Mouse (Mus musculus): Measurements from ENCODE around the gene Rdx. TPM values are rescaled to one million over a fixed set of nuclear protein-coding genes. Genes with fewer than 3 reads are reported as not detected.

The Rdx gene
- polyA plus RNA-seq, 1 experiment from 2014 or later = 52.8 TPM

GRCm38 (mm10) chr9:52098600-52098999, 51.6 kb downstream of the Rdx start:
- Histone ChIP-seq H3K4me1 (ENCODE audit: control insufficient read depth, insufficient read depth, low read length) (peaks cover 8% of the 10 kb centered on the region; the same call in 1 of the 2 replicates), H3K27ac (ENCODE audit: low read length) (no peak overlapping the region), H3K9ac (ENCODE audit: low read depth, low read length) (no peak overlapping the region), H3K9me3 (ENCODE audit: control insufficient read depth, low read length) (no peaks in the 10 kb centered on the region), H3K4me3 (ENCODE audit: low read length) (no peak overlapping the region), H3K27me3 (replicated peaks; ENCODE audit: control insufficient read depth, insufficient read depth, low read length) (peaks cover 6% of the 10 kb centered on the region; the same call in 1 of the 2 replicates), H3K4me2 (ENCODE audit: low read depth, low read length) (no peak overlapping the region), H3K36me3 (ENCODE audit: control insufficient read depth, insufficient read depth, low read length) (no peaks in the 10 kb centered on the region)
- ATAC-seq = peak; percentile 38
- WGBS = under 1% methylated on average over 7 of the region's 7 CpGs

- 83% methylated on average over 14 of the region's 14 CpGs for WGBS
- H3K4me1 ChIP-seq (ENCODE audit: control insufficient read depth, insufficient read depth, low read length) = peaks cover 14% of the 10 kb centered on the region; the same call in 1 of the 2 replicates
Observed at GRCm38 (mm10) chr9:52100426-52100825, 53.5 kb downstream of the Rdx start.

GRCm38 (mm10) chr9:52102060-52102844, 55.3 kb downstream of the Rdx start:
- Histone ChIP-seq H3K4me2 (ENCODE audit: low read depth, low read length) (no peak overlapping the region), H3K36me3 (ENCODE audit: control insufficient read depth, insufficient read depth, low read length) (no peaks in the 10 kb centered on the region), H3K27ac (ENCODE audit: low read length) (no peak overlapping the region), H3K4me1 (ENCODE audit: control insufficient read depth, insufficient read depth, low read length) (peaks cover 14% of the 10 kb centered on the region; the same call in 1 of the 2 replicates), H3K9me3 (ENCODE audit: control insufficient read depth, low read length) (no peaks in the 10 kb centered on the region), H3K4me3 (ENCODE audit: low read length) (no peak overlapping the region), H3K9ac (ENCODE audit: low read depth, low read length) (no peak overlapping the region), H3K27me3 (replicated peaks; ENCODE audit: control insufficient read depth, insufficient read depth, low read length) (peaks cover 14% of the 10 kb centered on the region; the same call in 1 of the 2 replicates)
- ATAC-seq = peak; percentile 15; the same call in 1 of the 2 replicates
- WGBS = 67% methylated on average over 13 of the region's 13 CpGs

More at GRCm38 (mm10) chr9:52100426-52100825, 53.5 kb downstream of the Rdx start:
- H3K36me3 ChIP-seq (ENCODE audit: control insufficient read depth, insufficient read depth, low read length) = no peaks in the 10 kb centered on the region
- no peaks in the 10 kb centered on the region for H3K9me3 ChIP-seq (ENCODE audit: control insufficient read depth, low read length)
- H3K4me2 ChIP-seq (ENCODE audit: low read depth, low read length) = no peak overlapping the region
- no peak overlapping the region for H3K9ac ChIP-seq (ENCODE audit: low read depth, low read length)
- no peak for ATAC-seq
- peaks cover 11% of the 10 kb centered on the region; the same call in 1 of the 2 replicates for H3K27me3 ChIP-seq (replicated peaks; ENCODE audit: control insufficient read depth, insufficient read depth, low read length)
- H3K4me3 ChIP-seq (ENCODE audit: low read length) = no peak overlapping the region
- no peak overlapping the region for H3K27ac ChIP-seq (ENCODE audit: low read length)

- Histone ChIP-seq H3K36me3 (ENCODE audit: control insufficient read depth, insufficient read depth, low read length) (no peaks in the 10 kb centered on the region), H3K27ac (ENCODE audit: low read length) (no peak overlapping the region), H3K27me3 (replicated peaks; ENCODE audit: control insufficient read depth, insufficient read depth, low read length) (peaks cover 14% of the 10 kb centered on the region), H3K9ac (ENCODE audit: low read depth, low read length) (no peak overlapping the region), H3K4me3 (ENCODE audit: low read length) (no peak overlapping the region), H3K4me1 (ENCODE audit: control insufficient read depth, insufficient read depth, low read length) (peaks cover 14% of the 10 kb centered on the region; the same call in 1 of the 2 replicates), H3K4me2 (ENCODE audit: low read depth, low read length) (no peak overlapping the region), H3K9me3 (ENCODE audit: control insufficient read depth, low read length) (no peaks in the 10 kb centered on the region)
- peak; percentile 80 for ATAC-seq
- 49% methylated on average over 9 of the region's 9 CpGs for WGBS
Observed at GRCm38 (mm10) chr9:52103448-52104224, 56.7 kb downstream of the Rdx start.

- no peak for ATAC-seq
- peaks cover 14% of the 10 kb centered on the region for H3K27me3 ChIP-seq (replicated peaks; ENCODE audit: control insufficient read depth, insufficient read depth, low read length)
- no peaks in the 10 kb centered on the region for H3K9me3 ChIP-seq (ENCODE audit: control insufficient read depth, low read length)
- no peak overlapping the region for H3K27ac ChIP-seq (ENCODE audit: low read length)
- no peak overlapping the region for H3K9ac ChIP-seq (ENCODE audit: low read depth, low read length)
- no peaks in the 10 kb centered on the region for H3K36me3 ChIP-seq (ENCODE audit: control insufficient read depth, insufficient read depth, low read length)
- H3K4me2 ChIP-seq (ENCODE audit: low read depth, low read length) = no peak overlapping the region
- no peak overlapping the region for H3K4me3 ChIP-seq (ENCODE audit: low read length)
- 61% methylated on average over 8 of the region's 8 CpGs for WGBS
- H3K4me1 ChIP-seq (ENCODE audit: control insufficient read depth, insufficient read depth, low read length) = peaks cover 14% of the 10 kb centered on the region; the same call in 1 of the 2 replicates
Observed at GRCm38 (mm10) chr9:52104225-52104615, 57.2 kb downstream of the Rdx start.

- 78% methylated on average over 6 of the region's 6 CpGs for WGBS
- Histone ChIP-seq H3K27me3 (replicated peaks; ENCODE audit: control insufficient read depth, insufficient read depth, low read length) (peaks cover 10% of the 10 kb centered on the region), H3K27ac (ENCODE audit: low read length) (no peak overlapping the region), H3K4me3 (ENCODE audit: low read length) (no peak overlapping the region), H3K4me1 (ENCODE audit: control insufficient read depth, insufficient read depth, low read length) (peaks cover 14% of the 10 kb centered on the region; the same call in 1 of the 2 replicates), H3K9me3 (ENCODE audit: control insufficient read depth, low read length) (no peaks in the 10 kb centered on the region), H3K36me3 (ENCODE audit: control insufficient read depth, insufficient read depth, low read length) (no peaks in the 10 kb centered on the region), H3K4me2 (ENCODE audit: low read depth, low read length) (no peak overlapping the region), H3K9ac (ENCODE audit: low read depth, low read length) (no peak overlapping the region)
- no peak for ATAC-seq
Observed at GRCm38 (mm10) chr9:52105423-52105822, 58.5 kb downstream of the Rdx start.

- H3K36me3 ChIP-seq (ENCODE audit: control insufficient read depth, insufficient read depth, low read length) = no peaks in the 10 kb centered on the region
- H3K4me2 ChIP-seq (ENCODE audit: low read depth, low read length) = no peak overlapping the region
- no peak overlapping the region for H3K27ac ChIP-seq (ENCODE audit: low read length)
- H3K9ac ChIP-seq (ENCODE audit: low read depth, low read length) = no peak overlapping the region
- no peak for ATAC-seq
- no peak overlapping the region for H3K4me3 ChIP-seq (ENCODE audit: low read length)
- H3K27me3 ChIP-seq (replicated peaks; ENCODE audit: control insufficient read depth, insufficient read depth, low read length) = peaks cover 9% of the 10 kb centered on the region
- 97% methylated on average over 3 of the region's 3 CpGs for WGBS
- no peaks in the 10 kb centered on the region for H3K9me3 ChIP-seq (ENCODE audit: control insufficient read depth, low read length)
- peaks cover 14% of the 10 kb centered on the region; the same call in 1 of the 2 replicates for H3K4me1 ChIP-seq (ENCODE audit: control insufficient read depth, insufficient read depth, low read length)
Observed at GRCm38 (mm10) chr9:52107161-52107560, 60.2 kb downstream of the Rdx start.

GRCm38 (mm10) chr9:52110738-52111137, 63.8 kb downstream of the Rdx start:
- H3K9ac ChIP-seq (ENCODE audit: low read depth, low read length) = no peak overlapping the region
- H3K27ac ChIP-seq (ENCODE audit: low read length) = no peak overlapping the region
- no peaks in the 10 kb centered on the region for H3K36me3 ChIP-seq (ENCODE audit: control insufficient read depth, insufficient read depth, low read length)
- no peaks in the 10 kb centered on the region for H3K4me1 ChIP-seq (ENCODE audit: control insufficient read depth, insufficient read depth, low read length)
- WGBS = 62% methylated on average over 3 of the region's 3 CpGs
- no peaks in the 10 kb centered on the region for H3K9me3 ChIP-seq (ENCODE audit: control insufficient read depth, low read length)
- no peak overlapping the region for H3K4me2 ChIP-seq (ENCODE audit: low read depth, low read length)
- no peak for ATAC-seq
- no peak overlapping the region for H3K4me3 ChIP-seq (ENCODE audit: low read length)
- peaks cover 4% of the 10 kb centered on the region; the same call in 1 of the 2 replicates for H3K27me3 ChIP-seq (replicated peaks; ENCODE audit: control insufficient read depth, insufficient read depth, low read length)

- Histone ChIP-seq H3K4me3 (ENCODE audit: low read length) (no peak overlapping the region), H3K9me3 (ENCODE audit: control insufficient read depth, low read length) (no peaks in the 10 kb centered on the region), H3K36me3 (ENCODE audit: control insufficient read depth, insufficient read depth, low read length) (no peaks in the 10 kb centered on the region), H3K27ac (ENCODE audit: low read length) (no peak overlapping the region), H3K4me1 (ENCODE audit: control insufficient read depth, insufficient read depth, low read length) (no peaks in the 10 kb centered on the region), H3K4me2 (ENCODE audit: low read depth, low read length) (no peak overlapping the region), H3K9ac (ENCODE audit: low read depth, low read length) (no peak overlapping the region), H3K27me3 (replicated peaks; ENCODE audit: control insufficient read depth, insufficient read depth, low read length) (no peaks in the 10 kb centered on the region)
- ATAC-seq = no peak
- WGBS = 87% methylated on average over 5 of the region's 5 CpGs
Observed at GRCm38 (mm10) chr9:52113091-52113490, 66.1 kb downstream of the Rdx start.

Measured in intestine, embryonic 16.5 days (tissue).